ENCODE assay signal across 11 mouse cellular contexts in genomic region chr4:149149611-149150010, GRCm38 (mm10). TPM values are rescaled to one million over a fixed set of nuclear protein-coding genes. Genes with fewer than 3 reads are reported as not detected.
DNase-seq lines count a peak whose midpoint lies in the region; ATAC-seq and TF ChIP-seq lines count a peak whose summit lies in the region.
"Had no signal": no experiment of that assay in that cellular context is flagged by ENCODE, and none has a peak within 500 bp of the region (broad histone marks: within the 10 kb centered on the region; RNA-seq: fewer than 3 reads in every experiment).

No protein-coding gene starts in this region.

- H3K4me2 ChIP-seq in hindbrain, embryonic 16.5 days (ENCODE audit: low read length), result no peak overlapping the region
- no peak overlapping the region for H3K4me2 ChIP-seq in midbrain, embryonic 11.5 days
- no peak overlapping the region for H3K4me2 ChIP-seq in midbrain, embryonic 16.5 days (ENCODE audit: low read length)
- H3K4me2 ChIP-seq in myocyte (ENCODE audit: low read depth), result no peak overlapping the region
- H3K4me2 ChIP-seq: hindbrain, embryonic 15.5 days had no signal

- no peak; the same call in 1 of the 2 replicates for ATAC-seq in hindbrain, embryonic 16.5 days
- no peak for ATAC-seq in midbrain, embryonic 11.5 days (ENCODE audit: low FRiP score)
- ATAC-seq in midbrain, embryonic 16.5 days, result no peak
- no peak for ATAC-seq in CD4-positive, CD25-positive, alpha-beta regulatory T cell, adult 4 months

- no peaks in the 10 kb centered on the region; the same call in 1 of the 2 replicates for H3K27me3 ChIP-seq in hindbrain, embryonic 10.5 days (ENCODE audit: insufficient read depth, poor library complexity, severe bottlenecking)
- no peaks in the 10 kb centered on the region for H3K27me3 ChIP-seq in hindbrain, embryonic 16.5 days (replicated peaks; ENCODE audit: control insufficient read depth, insufficient read depth, low read length)
- no peaks in the 10 kb centered on the region for H3K27me3 ChIP-seq in midbrain, embryonic 11.5 days (ENCODE audit: control insufficient read depth, insufficient read depth, low read length)
- no peaks in the 10 kb centered on the region for H3K27me3 ChIP-seq in midbrain, embryonic 16.5 days (ENCODE audit: control insufficient read depth, insufficient read depth, low read depth, low read length)
- H3K27me3 ChIP-seq in myocyte (ENCODE audit: control insufficient read depth, insufficient read depth, insufficient read length), result no peaks in the 10 kb centered on the region
- H3K27me3 ChIP-seq: CH12.LX; hindbrain, embryonic 15.5 days had no signal

- no peak overlapping the region for H3K9ac ChIP-seq in hindbrain, embryonic 16.5 days (ENCODE audit: low read depth, low read length)
- no peak overlapping the region for H3K9ac ChIP-seq in midbrain, embryonic 11.5 days (ENCODE audit: low read length)
- no peak overlapping the region for H3K9ac ChIP-seq in midbrain, embryonic 16.5 days (ENCODE audit: low read depth, low read length)
- H3K9ac ChIP-seq: hindbrain, embryonic 15.5 days had no signal

- peak; percentile 28 for DNase-seq in hindbrain, embryonic 10.5 days (ENCODE audit: low spot score)
- DNase-seq in midbrain, embryonic 11.5 days (ENCODE audit: low spot score, missing footprints), result peak; percentile 69
- peak; percentile 41 for DNase-seq in gastrocnemius, postnatal 10 days
- DNase-seq in left cerebral cortex, adult 8-10 months (ENCODE audit: low spot score in 2 of 2), result no peak
- DNase-seq: thymus, postnatal 4 days had no signal

- no peak overlapping the region for H3ac ChIP-seq in myocyte (ENCODE audit: control insufficient read depth, insufficient read length)

- H3K27ac ChIP-seq in hindbrain, embryonic 10.5 days, result no peak overlapping the region
- H3K27ac ChIP-seq in hindbrain, embryonic 16.5 days (ENCODE audit: low read depth, low read length), result no peak overlapping the region
- H3K27ac ChIP-seq in midbrain, embryonic 11.5 days (ENCODE audit: low read depth, low read length), result no peak overlapping the region
- no peak overlapping the region for H3K27ac ChIP-seq in midbrain, embryonic 16.5 days (ENCODE audit: low read length)
- H3K27ac ChIP-seq: hindbrain, embryonic 15.5 days had no signal

- H3K4me1 ChIP-seq in hindbrain, embryonic 10.5 days (replicated peaks), result peaks cover 15% of the 10 kb centered on the region
- peaks cover under 1% of the 10 kb centered on the region; the same call in 1 of the 2 replicates for H3K4me1 ChIP-seq in hindbrain, embryonic 16.5 days (ENCODE audit: control insufficient read depth, insufficient read depth, low read depth, low read length)
- peaks cover 1% of the 10 kb centered on the region; the same call in 1 of the 2 replicates for H3K4me1 ChIP-seq in midbrain, embryonic 11.5 days (ENCODE audit: control insufficient read depth, insufficient read depth, low read length)
- H3K4me1 ChIP-seq in midbrain, embryonic 16.5 days (ENCODE audit: control insufficient read depth, insufficient read depth, low read length), result no peaks in the 10 kb centered on the region
- H3K4me1 ChIP-seq: hindbrain, embryonic 15.5 days had no signal

- no peaks in the 10 kb centered on the region for H3K79me2 ChIP-seq in myocyte (ENCODE audit: control insufficient read depth, insufficient read depth)

- WGBS in hindbrain, embryonic 10.5 days, result 64% methylated on average over 7 of the region's 7 CpGs
- WGBS in hindbrain, embryonic 16.5 days, result 73% methylated on average over 7 of the region's 7 CpGs
- WGBS in midbrain, embryonic 11.5 days, result 76% methylated on average over 7 of the region's 7 CpGs
- WGBS in midbrain, embryonic 16.5 days, result 84% methylated on average over 7 of the region's 7 CpGs

- no peak for TF ChIP-seq POLR2A in myocyte (IDR thresholded peaks at IDR 0.05; ENCODE audit: insufficient read length, low read depth)

- H3K36me3 ChIP-seq in hindbrain, embryonic 10.5 days, result peaks cover 58% of the 10 kb centered on the region
- H3K36me3 ChIP-seq in hindbrain, embryonic 16.5 days (ENCODE audit: control insufficient read depth, insufficient read depth, low read length), result peaks cover 24% of the 10 kb centered on the region
- peaks cover 39% of the 10 kb centered on the region for H3K36me3 ChIP-seq in midbrain, embryonic 11.5 days (ENCODE audit: control insufficient read depth, insufficient read depth, low read length)
- peaks cover 37% of the 10 kb centered on the region for H3K36me3 ChIP-seq in midbrain, embryonic 16.5 days (ENCODE audit: control insufficient read depth, insufficient read depth, low read length)
- H3K36me3 ChIP-seq in myocyte (ENCODE audit: control insufficient read depth, insufficient read depth), result peaks cover 30% of the 10 kb centered on the region

- H3K4me3 ChIP-seq in hindbrain, embryonic 10.5 days, result no peak overlapping the region
- no peak overlapping the region for H3K4me3 ChIP-seq in hindbrain, embryonic 16.5 days (ENCODE audit: low read length)
- no peak overlapping the region for H3K4me3 ChIP-seq in midbrain, embryonic 11.5 days (ENCODE audit: low read depth, low read length)
- no peak overlapping the region for H3K4me3 ChIP-seq in midbrain, embryonic 16.5 days (ENCODE audit: low read depth, low read length)
- no peak overlapping the region for H3K4me3 ChIP-seq in myocyte
- H3K4me3 ChIP-seq: hindbrain, embryonic 15.5 days had no signal

- no peaks in the 10 kb centered on the region for H3K9me3 ChIP-seq in hindbrain, embryonic 10.5 days
- no peaks in the 10 kb centered on the region for H3K9me3 ChIP-seq in hindbrain, embryonic 16.5 days (ENCODE audit: control insufficient read depth, low read length)
- H3K9me3 ChIP-seq in midbrain, embryonic 11.5 days (ENCODE audit: control insufficient read depth, low read length), result no peaks in the 10 kb centered on the region
- H3K9me3 ChIP-seq in midbrain, embryonic 16.5 days (replicated peaks; ENCODE audit: control insufficient read depth, low read length, poor library complexity, severe bottlenecking), result no peaks in the 10 kb centered on the region
- H3K9me3 ChIP-seq: hindbrain, embryonic 15.5 days had no signal

RNA-seq across cellular contexts. Expression of gene Cenps, which starts 12.2 kb away (rescaled TPM):
- polyA plus RNA-seq in hindbrain, embryonic 10.5 days (2016; fragmentation: Nextera tagmentation; extraction: Ambion mirVana), result 56.0 and 61.9 TPM in 2 replicates
- polyA plus RNA-seq in hindbrain, embryonic 16.5 days (2015; fragmentation: Nextera tagmentation; extraction: Ambion mirVana), result 18.9 TPM in 2 replicates
- 52.6 and 53.1 TPM in 2 replicates for polyA plus RNA-seq in midbrain, embryonic 11.5 days (2014; fragmentation: Nextera tagmentation; extraction: Ambion mirVana)
- 17.7 and 18.9 TPM in 2 replicates for polyA plus RNA-seq in midbrain, embryonic 16.5 days (2015; fragmentation: Nextera tagmentation; extraction: Ambion mirVana)
- total RNA-seq in gastrocnemius, postnatal 10 days (2021), result 10 to 100 TPM in 1 of 2 experiments, 1 to 10 TPM in 1; 8.8 to 10.7 TPM
- 7.3 TPM for polyA plus RNA-seq in myocyte (2012; fragmentation: generic; extraction: Trizol)
- 10 to 100 TPM; 24.4 to 29.1 (median 25.8) TPM for total RNA-seq in left cerebral cortex, adult 8-10 months (2022)
- 1 to 10 TPM; 6.8 to 8.5 TPM for polyA plus RNA-seq in CD4-positive, CD25-positive, alpha-beta regulatory T cell, adult 4 months (2017; shearing (Covaris generic))

RNA-seq across cellular contexts. Expression of gene Pgd, which starts 17.0 kb away (rescaled TPM):
- polyA plus RNA-seq in hindbrain, embryonic 10.5 days (2016; fragmentation: Nextera tagmentation; extraction: Ambion mirVana), result 143 and 161 TPM in 2 replicates
- 122 and 123 TPM in 2 replicates for polyA plus RNA-seq in hindbrain, embryonic 16.5 days (2015; fragmentation: Nextera tagmentation; extraction: Ambion mirVana)
- polyA plus RNA-seq in midbrain, embryonic 11.5 days (2014; fragmentation: Nextera tagmentation; extraction: Ambion mirVana), result 47.4 and 50.7 TPM in 2 replicates
- polyA plus RNA-seq in midbrain, embryonic 16.5 days (2015; fragmentation: Nextera tagmentation; extraction: Ambion mirVana), result 110 and 114 TPM in 2 replicates
- 10 to 100 TPM; 27.1 to 31.3 TPM for total RNA-seq in gastrocnemius, postnatal 10 days (2021)
- polyA plus RNA-seq in myocyte (2012; fragmentation: generic; extraction: Trizol), result 162 TPM
- total RNA-seq in left cerebral cortex, adult 8-10 months (2022), result 10 to 100 TPM; 36.0 to 43.8 (median 40.9) TPM
- polyA plus RNA-seq in CD4-positive, CD25-positive, alpha-beta regulatory T cell, adult 4 months (2017; shearing (Covaris generic)), result 10 to 100 TPM; 41.3 to 86.4 TPM

RNA-seq across cellular contexts. Expression of gene Cort, which starts 23.0 kb away (rescaled TPM):
- 0.25 and 1.0 TPM in 2 replicates for polyA plus RNA-seq in hindbrain, embryonic 10.5 days (2016; fragmentation: Nextera tagmentation; extraction: Ambion mirVana)
- 0.41 and 0.64 TPM in 2 replicates for polyA plus RNA-seq in hindbrain, embryonic 16.5 days (2015; fragmentation: Nextera tagmentation; extraction: Ambion mirVana)
- 0.51 and 0.63 TPM in 2 replicates for polyA plus RNA-seq in midbrain, embryonic 11.5 days (2014; fragmentation: Nextera tagmentation; extraction: Ambion mirVana)
- 0.45 and 0.77 TPM in 2 replicates for polyA plus RNA-seq in midbrain, embryonic 16.5 days (2015; fragmentation: Nextera tagmentation; extraction: Ambion mirVana)
- total RNA-seq in gastrocnemius, postnatal 10 days (2021), result under 1 TPM; 0.63 to 0.97 TPM
- polyA plus RNA-seq in myocyte (2012; fragmentation: generic; extraction: Trizol), result not detected
- total RNA-seq in left cerebral cortex, adult 8-10 months (2022), result 10 to 100 TPM in 3 of 4 experiments, 1 to 10 TPM in 1; 8.3 to 14.0 (median 11.0) TPM
- polyA plus RNA-seq in CD4-positive, CD25-positive, alpha-beta regulatory T cell, adult 4 months (2017; shearing (Covaris generic)), result not detected

RNA-seq across cellular contexts. Expression of gene Dffa, which starts 45.7 kb away (rescaled TPM):
- polyA plus RNA-seq in hindbrain, embryonic 10.5 days (2016; fragmentation: Nextera tagmentation; extraction: Ambion mirVana), result 33.1 and 36.3 TPM in 2 replicates
- 24.6 and 25.6 TPM in 2 replicates for polyA plus RNA-seq in hindbrain, embryonic 16.5 days (2015; fragmentation: Nextera tagmentation; extraction: Ambion mirVana)
- 24.9 and 25.3 TPM in 2 replicates for polyA plus RNA-seq in midbrain, embryonic 11.5 days (2014; fragmentation: Nextera tagmentation; extraction: Ambion mirVana)
- polyA plus RNA-seq in midbrain, embryonic 16.5 days (2015; fragmentation: Nextera tagmentation; extraction: Ambion mirVana), result 22.8 and 23.3 TPM in 2 replicates
- total RNA-seq in gastrocnemius, postnatal 10 days (2021), result 10 to 100 TPM; 36.3 to 39.5 TPM
- 17.5 TPM for polyA plus RNA-seq in myocyte (2012; fragmentation: generic; extraction: Trizol)
- 10 to 100 TPM; 55.8 to 62.6 (median 58.1) TPM for total RNA-seq in left cerebral cortex, adult 8-10 months (2022)
- 10 to 100 TPM; 20.4 to 30.8 TPM for polyA plus RNA-seq in CD4-positive, CD25-positive, alpha-beta regulatory T cell, adult 4 months (2017; shearing (Covaris generic))

RNA-seq across cellular contexts. Expression of gene Pex14, which starts 49.9 kb away (rescaled TPM):
- polyA plus RNA-seq in hindbrain, embryonic 10.5 days (2016; fragmentation: Nextera tagmentation; extraction: Ambion mirVana), result 60.4 and 60.8 TPM in 2 replicates
- 62.4 and 63.9 TPM in 2 replicates for polyA plus RNA-seq in hindbrain, embryonic 16.5 days (2015; fragmentation: Nextera tagmentation; extraction: Ambion mirVana)
- 31.3 and 35.9 TPM in 2 replicates for polyA plus RNA-seq in midbrain, embryonic 11.5 days (2014; fragmentation: Nextera tagmentation; extraction: Ambion mirVana)
- 57.0 and 58.7 TPM in 2 replicates for polyA plus RNA-seq in midbrain, embryonic 16.5 days (2015; fragmentation: Nextera tagmentation; extraction: Ambion mirVana)
- 10 to 100 TPM; 23.2 to 26.5 TPM for total RNA-seq in gastrocnemius, postnatal 10 days (2021)
- 71.5 TPM for polyA plus RNA-seq in myocyte (2012; fragmentation: generic; extraction: Trizol)
- total RNA-seq in left cerebral cortex, adult 8-10 months (2022), result 10 to 100 TPM; 51.7 to 61.3 (median 59.2) TPM
- 10 to 100 TPM; 16.2 to 23.5 TPM for polyA plus RNA-seq in CD4-positive, CD25-positive, alpha-beta regulatory T cell, adult 4 months (2017; shearing (Covaris generic))

Comparison
In these comparisons a context has a peak if more than half of its experiments do, and no peak if none do; other contexts are left out.
1. DNase-seq: peak in hindbrain, embryonic 10.5 days (single experiment), midbrain, embryonic 11.5 days (single experiment) and gastrocnemius, postnatal 10 days (single experiment); none in left cerebral cortex, adult 8-10 months (0 of 2).